Mouse (Mus musculus): ENCODE measurements around the gene Camsap1.

DNA sequence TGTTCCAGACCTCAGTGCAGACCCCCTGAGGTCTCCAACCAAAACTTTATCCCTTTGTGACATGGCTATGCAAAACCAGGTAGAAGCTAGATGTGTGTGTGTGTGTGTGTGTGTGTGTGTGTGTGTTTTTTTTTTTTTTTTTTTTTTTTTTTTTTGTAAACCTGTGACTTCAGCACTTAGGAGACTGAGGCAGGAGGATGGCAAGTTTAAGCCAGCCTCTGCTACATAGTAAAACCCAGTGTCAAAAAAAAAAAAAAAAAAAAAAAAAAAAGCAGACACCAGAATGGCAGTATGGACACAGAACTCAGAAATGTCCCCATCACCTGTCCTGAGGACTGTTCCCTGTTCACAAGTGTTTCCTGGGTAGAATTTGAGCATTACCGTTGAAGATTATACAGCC, 6.6 kb upstream of the Camsap1 start:
- TF ChIP-seq POLR2A (IDR thresholded peaks at IDR 0.05; ENCODE audit: control insufficient read depth, low read depth, low read length) = no peak
- TF ChIP-seq CTCF (IDR thresholded peaks at IDR 0.05; ENCODE audit: control insufficient read depth, insufficient read depth, insufficient replicate concordance, low read depth, low read length) = no peak

All from testis, adult 2 months (tissue).